Mouse (Mus musculus): Measurements from ENCODE around the gene Olfr1022. TPM values are rescaled to one million over a fixed set of nuclear protein-coding genes. Genes with fewer than 3 reads are reported as not detected.

The Olfr1022 gene
- not detected for polyA plus RNA-seq (2017; shearing (Covaris generic))

GRCm38 (mm10) chr2:85868294-85868693 is at the start of gene Olfr1022:
Olfr1022 (plus strand) TSS chr2:85868594.

GRCm38 (mm10) chr2:85845383-85845782 is 23.0 kb upstream of the Olfr1022 start, which contains the start of gene Olfr1019:
Olfr1019 (minus strand) TSS chr2:85845483.

DNA sequence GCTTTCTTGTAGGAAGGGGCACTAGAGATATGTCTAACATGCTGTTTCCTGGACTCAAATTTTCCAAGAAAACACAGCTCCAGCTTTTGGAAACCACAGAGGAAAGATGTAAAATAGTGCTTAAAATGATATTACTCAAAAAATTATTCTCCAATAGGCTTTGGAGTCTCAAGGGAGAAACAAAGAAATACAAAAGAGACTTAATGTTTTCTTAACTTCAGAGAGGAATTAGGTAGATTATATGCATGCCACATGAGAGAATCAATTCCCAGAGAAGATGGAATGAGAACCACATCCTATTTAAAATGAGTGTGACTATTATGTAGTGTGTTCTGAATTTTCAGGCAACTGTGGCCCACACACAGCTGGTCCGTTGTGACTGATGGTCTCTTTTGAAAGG is 21.7 kb upstream of the Olfr1022 start, which contains the start of gene Olfr1020:
TSS of gene Olfr1020 (plus strand) at position 301 of the 400 bp plus-strand sequence.

GRCm38 (mm10) chr2:85885340-85885739 is 16.9 kb downstream of the Olfr1022 start, which contains the start of gene Olfr1023:
Olfr1023 (plus strand) TSS chr2:85885640.

GRCm38 (mm10) chr2:85904952-85905351 is 36.6 kb downstream of the Olfr1022 start, which contains the start of gene Olfr1024:
Olfr1024 (minus strand) TSS chr2:85905052.

GRCm38 (mm10) chr2:85914893-85915292 is 46.5 kb downstream of the Olfr1022 start, which contains the start of gene Olfr1025-ps1:
Olfr1025-ps1 (plus strand) TSS chr2:85915193.

Other genes with a start within 250 kb of the Olfr1022 start
- gene Olfr1002, start 217.9 kb upstream of the Olfr1022 start, polyA plus RNA-seq (2017; shearing (Covaris generic)): not detected
- not detected for gene Olfr154, start 204.1 kb upstream of the Olfr1022 start, polyA plus RNA-seq (2017; shearing (Covaris generic))
- not detected for gene Olfr1006, start 189.8 kb upstream of the Olfr1022 start, polyA plus RNA-seq (2017; shearing (Covaris generic))
- gene Olfr1008, start 179.2 kb upstream of the Olfr1022 start, polyA plus RNA-seq (2017; shearing (Covaris generic)): not detected
- not detected for gene Olfr1009, start 153.2 kb upstream of the Olfr1022 start, polyA plus RNA-seq (2017; shearing (Covaris generic))
- gene Olfr1012, start 105.8 kb upstream of the Olfr1022 start, polyA plus RNA-seq (2017; shearing (Covaris generic)): not detected
- gene Olfr1013, start 101.5 kb upstream of the Olfr1022 start, polyA plus RNA-seq (2017; shearing (Covaris generic)): not detected
- gene Olfr1014, start 95.9 kb upstream of the Olfr1022 start, polyA plus RNA-seq (2017; shearing (Covaris generic)): not detected
- not detected for gene Olfr1015, start 86.6 kb upstream of the Olfr1022 start, polyA plus RNA-seq (2017; shearing (Covaris generic))
- not detected for gene Olfr1016, start 66.0 kb upstream of the Olfr1022 start, polyA plus RNA-seq (2017; shearing (Covaris generic))
- not detected for gene Olfr1018, start 50.1 kb upstream of the Olfr1022 start, polyA plus RNA-seq (2017; shearing (Covaris generic))
- gene Olfr1019, start 23.1 kb upstream of the Olfr1022 start, polyA plus RNA-seq (2017; shearing (Covaris generic)): not detected
- 0.35 TPM for gene Olfr1020, start 21.6 kb upstream of the Olfr1022 start, polyA plus RNA-seq (2017; shearing (Covaris generic))
- gene Olfr1023, start 17.0 kb downstream of the Olfr1022 start, polyA plus RNA-seq (2017; shearing (Covaris generic)): not detected
- gene Olfr1024, start 36.5 kb downstream of the Olfr1022 start, polyA plus RNA-seq (2017; shearing (Covaris generic)): not detected
- not detected for gene Olfr1025-ps1, start 46.6 kb downstream of the Olfr1022 start, polyA plus RNA-seq (2017; shearing (Covaris generic))
- not detected for gene Olfr1026, start 53.0 kb downstream of the Olfr1022 start, polyA plus RNA-seq (2017; shearing (Covaris generic))
- not detected for gene Olfr1028, start 81.8 kb downstream of the Olfr1022 start, polyA plus RNA-seq (2017; shearing (Covaris generic))
- not detected for gene Olfr1029, start 105.3 kb downstream of the Olfr1022 start, polyA plus RNA-seq (2017; shearing (Covaris generic))
- gene Olfr1030, start 110.7 kb downstream of the Olfr1022 start, polyA plus RNA-seq (2017; shearing (Covaris generic)): 0.14 TPM
- gene Olfr1031, start 121.7 kb downstream of the Olfr1022 start, polyA plus RNA-seq (2017; shearing (Covaris generic)): not detected
- gene Olfr1032, start 136.9 kb downstream of the Olfr1022 start, polyA plus RNA-seq (2017; shearing (Covaris generic)): not detected
- 11.3 TPM for gene Olfr1033, start 152.0 kb downstream of the Olfr1022 start, polyA plus RNA-seq (2017; shearing (Covaris generic))
- not detected for gene Olfr1034, start 177.3 kb downstream of the Olfr1022 start, polyA plus RNA-seq (2017; shearing (Covaris generic))
- not detected for gene Olfr1036, start 205.4 kb downstream of the Olfr1022 start, polyA plus RNA-seq (2017; shearing (Covaris generic))
- not detected for gene Olfr1037, start 218.8 kb downstream of the Olfr1022 start, polyA plus RNA-seq (2017; shearing (Covaris generic))

All from effector memory CD4-positive, alpha-beta T cell, adult 5 months (primary cell).